Mouse (Mus musculus): ENCODE measurements around the gene Cntrl.

Gene Cntrl

DNA sequence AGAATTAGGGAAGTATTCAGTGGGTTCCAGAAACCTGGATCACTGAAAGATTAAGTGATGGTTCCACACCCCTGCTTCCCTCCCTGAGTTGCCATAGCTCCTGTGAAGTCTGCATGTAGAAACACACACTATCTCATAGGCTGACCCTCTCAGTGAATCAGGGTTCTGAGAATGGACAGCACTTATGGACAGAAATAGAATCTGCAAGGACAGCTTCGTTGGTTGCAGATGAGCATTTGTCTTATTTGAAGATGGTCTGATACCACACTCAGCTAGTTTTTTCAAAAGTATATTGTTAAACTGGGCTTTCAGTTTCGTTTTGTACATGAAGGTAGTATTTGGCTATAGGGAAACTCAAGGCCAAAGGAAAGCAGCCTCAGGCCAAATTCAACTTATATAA, 1.2 kb downstream of the Cntrl start:
- no peak for ATAC-seq (ENCODE audit: insufficient number of reproducible peaks, low FRiP score, low TSS enrichment)

DNA sequence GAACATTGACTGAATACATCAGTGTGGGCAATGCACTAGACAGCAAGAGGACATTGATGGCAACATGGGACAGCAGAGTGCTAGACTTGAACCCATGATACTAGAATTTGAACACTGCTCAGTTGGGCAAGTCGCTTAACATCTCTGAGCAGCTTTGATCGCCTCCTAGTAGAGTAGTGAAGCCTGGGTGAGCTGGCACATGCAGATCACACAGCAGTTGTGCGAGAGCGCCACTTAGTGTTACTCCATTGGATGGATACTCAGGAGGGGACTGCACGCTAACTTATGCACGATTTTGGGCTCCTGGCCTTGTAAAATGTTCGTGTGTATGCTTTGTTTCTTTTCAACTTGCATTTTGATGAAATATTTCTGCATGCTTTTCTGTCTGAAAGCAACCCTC, 15.4 kb downstream of the Cntrl start:
- ATAC-seq (ENCODE audit: insufficient number of reproducible peaks, low FRiP score, low TSS enrichment) = no peak

DNA sequence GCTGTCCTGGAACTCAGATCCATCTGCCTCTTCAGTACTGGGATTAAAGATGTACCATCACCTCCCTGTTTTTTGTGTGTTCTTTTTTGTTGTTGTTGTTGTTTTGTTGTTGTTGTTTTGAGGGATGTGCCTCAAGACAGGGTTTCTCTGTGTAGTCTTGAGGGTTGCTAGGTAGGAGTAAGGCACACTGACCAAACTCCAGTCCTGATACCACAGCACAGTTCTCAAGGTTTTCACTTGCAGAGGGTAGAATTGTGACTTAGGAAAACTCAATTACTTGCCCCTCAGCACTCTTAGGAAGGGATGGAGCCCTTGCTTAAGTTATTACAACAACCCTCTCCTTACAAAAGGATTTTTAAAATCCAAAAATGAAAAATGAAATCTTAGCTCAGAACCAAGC, 22.2 kb downstream of the Cntrl start:
- ATAC-seq (ENCODE audit: insufficient number of reproducible peaks, low FRiP score, low TSS enrichment) = no peak

DNA sequence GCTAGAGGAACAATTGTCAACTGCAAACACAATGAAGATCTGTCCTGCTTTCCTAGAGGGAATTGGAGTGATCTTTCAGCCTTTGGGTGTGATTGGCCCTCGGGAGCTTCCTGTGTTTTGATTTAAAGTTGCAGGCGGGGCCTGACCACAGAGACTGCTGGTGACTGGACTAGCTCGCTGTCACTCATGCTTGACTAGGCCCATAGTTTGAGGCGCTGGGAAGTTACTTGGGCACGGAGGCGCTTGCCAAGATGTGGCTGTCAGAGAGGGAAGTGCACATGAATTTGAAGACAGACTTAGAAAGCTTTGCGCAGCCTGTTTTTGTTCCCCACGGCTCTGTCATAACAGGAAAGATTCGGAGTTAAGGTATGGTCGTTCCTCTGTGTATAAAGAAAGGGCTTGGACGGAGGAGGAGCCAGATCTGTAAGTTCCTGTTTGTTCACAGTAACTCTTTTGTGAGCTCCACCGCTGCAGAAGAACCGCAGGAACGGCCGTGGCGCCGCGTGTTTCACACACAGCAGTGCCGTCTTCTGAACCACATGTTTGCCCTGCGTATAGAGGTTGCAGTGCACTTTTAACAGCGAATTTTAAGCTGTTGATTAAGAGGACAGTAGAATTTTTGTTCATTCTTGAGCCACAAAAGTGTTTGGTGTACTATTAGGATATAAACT, 22.8 kb downstream of the Cntrl start:
- ATAC-seq (ENCODE audit: insufficient number of reproducible peaks, low FRiP score, low TSS enrichment) = peak; percentile 99

DNA sequence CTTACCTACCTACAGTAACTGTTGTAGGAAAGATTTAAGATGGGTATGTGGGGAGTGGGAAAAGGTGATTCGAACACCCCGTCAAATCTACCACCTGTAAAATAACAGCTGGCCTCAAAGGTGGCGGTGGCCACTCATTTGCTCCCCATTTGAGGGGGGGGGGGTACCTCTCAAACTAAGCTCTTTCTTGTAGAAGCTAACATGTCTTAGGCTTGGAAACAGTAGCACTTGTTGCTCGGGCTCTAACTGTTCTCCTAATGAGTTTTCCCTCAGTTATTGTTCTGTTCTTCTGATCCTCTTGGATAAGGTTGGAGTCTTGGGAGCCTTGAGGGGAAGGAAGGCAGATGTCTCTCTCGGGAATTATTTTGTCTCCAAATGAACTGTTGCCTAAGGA, 23.4 kb downstream of the Cntrl start:
- ATAC-seq (ENCODE audit: insufficient number of reproducible peaks, low FRiP score, low TSS enrichment) = no peak

DNA sequence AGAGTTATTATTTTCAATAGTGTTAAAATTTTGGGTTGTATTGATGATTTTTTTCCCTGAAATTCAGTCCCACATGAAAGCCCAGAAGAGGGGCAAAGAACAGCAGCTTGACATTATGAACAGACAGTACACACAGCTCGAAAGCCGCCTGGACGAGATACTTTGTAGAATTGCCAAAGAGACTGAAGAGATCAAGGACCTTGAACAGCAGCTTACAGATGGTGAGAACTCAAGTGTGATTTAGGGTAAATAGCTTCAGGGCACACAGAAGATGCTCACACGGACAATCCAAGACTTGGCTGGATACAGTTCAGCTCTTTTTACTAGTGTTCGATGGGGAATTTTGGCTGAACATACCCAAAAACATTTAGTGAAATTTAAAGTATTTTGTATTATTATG, 24.6 kb downstream of the Cntrl start:
- no peak for ATAC-seq (ENCODE audit: insufficient number of reproducible peaks, low FRiP score, low TSS enrichment)

DNA sequence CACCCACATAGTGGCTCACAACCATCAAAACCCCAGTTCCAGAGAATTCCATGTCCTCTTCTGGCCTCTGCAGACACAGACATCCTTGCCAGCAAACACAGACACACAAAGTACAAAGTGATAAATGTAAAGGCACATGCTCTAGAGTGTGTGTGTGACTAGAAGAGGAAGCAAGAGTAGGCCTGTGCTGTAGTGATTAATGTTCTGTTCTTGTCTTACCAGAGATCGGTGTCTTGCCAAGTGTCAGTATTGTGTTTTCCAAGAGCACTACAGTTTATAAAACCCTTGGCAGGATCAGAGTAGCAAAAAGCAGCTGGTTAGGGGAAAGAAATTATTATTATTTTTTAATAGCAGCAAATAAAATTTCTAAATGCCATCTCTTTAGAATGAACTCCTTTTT, 29.3 kb downstream of the Cntrl start:
- no peak for ATAC-seq (ENCODE audit: insufficient number of reproducible peaks, low FRiP score, low TSS enrichment)

DNA sequence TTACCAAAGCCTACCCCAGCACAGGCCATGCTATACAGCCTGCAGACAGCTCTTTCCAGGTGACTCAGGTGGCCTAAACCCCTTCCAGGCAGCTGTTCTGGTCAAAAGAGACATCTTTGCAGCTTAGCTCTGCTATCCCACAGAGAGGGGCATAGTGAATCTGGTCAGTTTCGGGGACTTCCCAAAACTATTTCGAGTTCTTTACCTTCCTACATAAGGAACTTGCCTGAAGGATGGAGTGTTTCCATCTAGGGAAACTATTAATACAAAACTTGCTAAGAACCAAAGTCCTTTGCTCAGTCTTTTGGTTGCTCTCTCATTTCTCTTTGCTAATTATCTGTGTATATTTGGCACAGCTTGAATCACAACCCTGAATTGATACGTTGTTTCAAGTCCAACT, 32.4 kb downstream of the Cntrl start:
- no peak for ATAC-seq (ENCODE audit: insufficient number of reproducible peaks, low FRiP score, low TSS enrichment)

DNA sequence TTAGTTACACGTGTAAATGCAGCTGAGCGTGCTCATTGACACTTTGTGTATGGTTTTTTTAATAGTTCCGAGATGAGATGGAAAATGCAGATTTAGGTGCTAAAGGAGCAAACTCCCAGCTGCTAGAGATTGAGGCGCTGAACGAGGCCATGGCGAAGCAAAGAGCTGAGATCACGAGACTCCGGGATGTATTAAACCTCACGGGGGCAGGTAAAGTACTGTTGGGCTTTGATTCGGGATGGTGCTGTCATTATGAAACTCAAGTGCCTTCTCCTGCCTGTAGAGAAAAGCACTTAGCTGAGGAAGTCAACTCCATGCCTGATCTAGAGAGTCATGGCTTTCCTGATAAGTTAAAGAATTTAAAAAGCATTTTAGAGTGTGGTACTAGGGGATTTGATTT, 39.5 kb downstream of the Cntrl start:
- no peak for ATAC-seq (ENCODE audit: insufficient number of reproducible peaks, low FRiP score, low TSS enrichment)

DNA sequence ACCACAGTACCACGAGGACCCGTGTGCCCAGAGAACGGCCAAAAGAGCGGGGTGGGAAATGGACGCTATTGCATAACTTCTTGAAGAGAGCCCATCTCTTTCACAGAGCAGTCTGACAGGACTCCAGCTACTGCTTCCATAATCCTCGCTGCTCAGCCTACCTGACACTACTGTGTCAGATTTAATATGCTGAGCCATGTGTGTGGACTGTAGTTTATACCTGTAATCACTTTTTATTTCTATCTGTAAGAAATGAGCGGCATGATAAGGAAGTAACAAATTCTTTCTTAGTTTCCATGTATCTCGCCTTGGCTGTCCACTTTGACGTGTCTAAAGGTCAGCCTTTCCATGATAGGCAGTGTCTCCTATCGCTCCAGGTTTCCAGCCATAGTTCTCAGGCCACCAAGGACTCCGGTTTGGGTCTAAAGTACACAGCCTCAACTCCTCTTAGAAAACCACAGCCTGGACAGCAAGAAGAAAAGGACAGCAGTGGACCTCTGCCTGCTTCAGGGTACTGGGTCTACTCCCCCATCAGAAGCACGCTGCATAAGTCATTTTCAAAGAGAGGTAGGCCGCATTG, 42.1 kb downstream of the Cntrl start:
- ATAC-seq (ENCODE audit: insufficient number of reproducible peaks, low FRiP score, low TSS enrichment) = no peak

DNA sequence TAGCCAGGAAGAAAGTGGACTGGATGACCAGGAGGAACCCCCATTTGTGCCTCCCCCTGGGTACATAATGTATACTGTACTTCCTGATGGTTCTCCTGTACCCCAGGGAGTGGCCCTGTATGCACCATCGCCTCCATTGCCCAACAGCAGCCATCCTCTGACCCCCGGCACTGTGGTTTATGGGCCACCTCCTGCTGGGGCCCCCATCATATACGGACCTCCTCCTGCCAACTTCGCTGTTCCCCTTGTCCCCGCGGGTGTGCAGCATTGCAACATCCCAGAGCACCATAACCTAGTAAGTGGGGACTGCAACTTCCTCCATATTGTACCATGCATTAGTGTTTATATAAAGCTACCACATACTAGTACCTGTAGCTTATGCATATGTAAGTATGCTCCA, 43.9 kb downstream of the Cntrl start:
- ATAC-seq (ENCODE audit: insufficient number of reproducible peaks, low FRiP score, low TSS enrichment) = no peak

DNA sequence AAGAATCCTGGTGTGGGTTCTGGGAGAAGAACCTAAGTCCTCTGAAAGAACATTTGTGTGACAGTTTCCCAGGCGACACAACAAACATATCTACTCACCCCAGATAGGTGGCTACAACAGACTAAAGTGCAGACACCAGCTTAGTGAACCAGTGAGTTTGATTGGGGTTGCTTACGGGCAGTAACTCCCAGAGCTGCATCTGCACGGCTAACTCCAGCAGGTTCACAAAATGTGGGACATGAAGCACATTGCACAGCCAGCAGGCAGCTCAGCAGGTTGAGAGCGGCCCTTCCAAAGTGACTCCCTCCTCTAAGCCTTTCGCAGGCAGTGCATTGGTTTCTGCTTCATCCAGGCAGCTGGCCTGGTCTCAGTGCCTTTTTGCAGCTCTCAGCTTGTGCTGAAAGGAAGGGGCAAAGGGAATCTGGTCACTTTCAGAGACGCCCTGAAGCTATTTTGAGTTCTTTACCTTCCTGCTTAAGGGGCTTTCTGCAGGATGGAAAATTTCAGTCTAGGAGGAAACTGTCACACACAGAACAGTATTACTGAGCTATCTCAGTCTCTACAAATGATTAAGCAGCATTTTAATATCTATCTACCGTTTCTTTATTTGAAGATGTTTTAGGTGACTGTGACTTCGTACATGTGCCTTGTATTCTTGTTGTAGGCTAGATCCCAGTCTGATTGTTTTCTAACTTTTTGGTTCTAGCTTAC, 44.7 kb downstream of the Cntrl start:
- ATAC-seq (ENCODE audit: insufficient number of reproducible peaks, low FRiP score, low TSS enrichment) = no peak

DNA sequence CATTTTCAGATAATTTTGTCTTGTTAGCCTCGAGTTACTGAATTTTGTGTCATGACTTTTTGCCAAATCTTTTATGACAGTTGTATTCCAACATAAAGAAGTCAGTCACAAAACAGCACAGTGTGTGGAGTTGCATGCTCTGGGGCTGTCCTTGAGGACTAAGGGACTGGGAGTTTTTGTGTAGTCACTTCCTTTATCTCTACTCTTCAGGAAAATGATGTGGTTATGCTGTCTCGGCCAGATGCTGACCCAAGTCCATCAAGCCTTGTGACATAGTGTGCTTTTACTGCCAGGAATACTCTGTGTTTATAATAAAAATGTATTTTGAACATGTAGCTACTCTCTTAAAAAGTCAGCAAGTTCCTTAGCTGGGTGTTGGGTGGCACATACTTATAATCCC, 47.7 kb downstream of the Cntrl start:
- no peak for ATAC-seq (ENCODE audit: insufficient number of reproducible peaks, low FRiP score, low TSS enrichment)

DNA sequence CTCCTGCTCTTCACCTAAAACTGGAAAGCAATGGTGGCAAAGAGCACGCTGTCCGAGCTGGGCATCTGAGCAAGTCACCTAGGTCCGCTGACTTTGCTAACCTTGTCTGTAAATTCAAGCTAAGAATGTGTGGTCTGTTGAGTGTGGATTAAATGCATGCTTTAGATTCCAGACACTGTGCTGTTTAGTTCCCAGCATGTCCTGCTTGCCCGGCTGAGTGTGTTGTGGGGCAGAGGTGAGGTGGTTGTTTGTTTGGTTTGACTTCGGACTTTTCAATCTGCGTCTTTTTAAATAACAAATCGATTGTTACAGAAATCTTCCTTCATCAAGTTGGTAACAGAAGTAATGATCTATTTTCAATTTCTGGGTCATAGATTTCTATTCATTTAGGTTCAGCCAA, 48.5 kb downstream of the Cntrl start:
- no peak for ATAC-seq (ENCODE audit: insufficient number of reproducible peaks, low FRiP score, low TSS enrichment)

DNA sequence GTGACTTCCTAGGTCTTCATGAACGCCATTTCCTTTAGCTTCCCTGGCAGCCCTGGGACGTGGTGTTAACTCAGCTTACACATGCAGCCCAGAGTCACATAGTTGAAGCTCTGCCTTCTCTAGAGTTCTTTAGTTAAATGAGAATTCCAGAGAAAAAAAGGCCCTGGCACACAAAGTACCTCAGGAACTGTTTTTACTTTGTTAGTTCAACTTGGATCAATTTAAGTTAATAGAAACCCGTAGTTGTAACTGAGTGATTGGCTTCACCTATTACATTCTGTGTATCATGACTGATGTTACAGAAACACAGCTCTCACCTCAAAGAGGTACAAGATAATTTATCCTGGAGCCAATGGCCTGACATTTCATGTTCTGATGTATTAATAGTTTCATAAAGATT, 49.1 kb downstream of the Cntrl start:
- ATAC-seq (ENCODE audit: insufficient number of reproducible peaks, low FRiP score, low TSS enrichment) = no peak

DNA sequence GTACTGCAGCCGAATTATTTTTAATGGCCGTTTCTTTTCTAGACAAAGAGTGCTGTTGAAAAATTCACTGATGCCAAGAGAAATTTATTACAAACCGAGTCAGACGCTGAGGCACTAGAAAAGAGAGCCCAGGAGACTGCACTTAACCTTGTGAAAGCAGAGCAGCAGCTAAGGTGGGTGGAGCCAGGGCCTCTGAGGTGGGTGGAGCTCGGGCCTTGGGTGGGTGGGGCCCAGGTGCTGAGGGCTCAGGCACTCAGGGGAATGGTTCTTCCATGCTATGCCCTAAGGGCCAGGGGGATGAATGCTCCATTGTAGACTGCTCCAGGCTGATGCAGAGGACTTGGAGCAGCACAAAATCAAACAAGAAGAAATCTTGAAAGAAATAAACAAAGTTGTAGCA, 50.9 kb downstream of the Cntrl start:
- ATAC-seq (ENCODE audit: insufficient number of reproducible peaks, low FRiP score, low TSS enrichment) = no peak

DNA sequence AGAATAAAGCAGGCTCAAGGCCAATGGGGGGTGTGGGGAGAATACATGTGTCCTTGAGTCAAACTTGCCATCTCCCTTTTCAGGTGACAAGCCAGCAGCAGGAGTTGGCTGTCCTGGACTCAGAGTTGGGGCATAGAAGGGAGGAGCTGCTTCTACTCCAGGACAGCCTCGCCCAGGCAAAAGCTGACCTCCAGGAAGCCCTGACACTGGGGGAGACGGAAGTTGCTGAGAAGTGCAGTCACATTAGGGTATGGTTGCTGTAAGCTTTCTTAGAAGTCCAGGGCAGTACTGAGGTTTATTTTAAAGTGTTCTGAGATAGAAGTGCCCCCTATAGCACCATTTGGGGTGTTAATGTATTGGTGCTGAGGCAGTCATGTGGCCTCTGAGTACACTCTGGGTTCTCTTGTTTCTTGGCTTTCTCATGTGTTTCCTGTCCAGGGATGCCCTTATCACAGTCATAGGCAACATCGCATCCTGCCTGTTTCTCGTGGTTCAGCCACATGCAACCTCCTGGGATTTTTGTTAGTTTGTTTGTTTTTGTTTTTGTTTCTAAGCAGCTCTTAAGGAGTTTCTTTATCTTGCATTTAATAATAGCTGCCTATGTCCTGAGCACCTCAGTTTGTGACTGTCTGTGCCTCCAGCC, 52.7 kb downstream of the Cntrl start:
- ATAC-seq (ENCODE audit: insufficient number of reproducible peaks, low FRiP score, low TSS enrichment) = no peak

DNA sequence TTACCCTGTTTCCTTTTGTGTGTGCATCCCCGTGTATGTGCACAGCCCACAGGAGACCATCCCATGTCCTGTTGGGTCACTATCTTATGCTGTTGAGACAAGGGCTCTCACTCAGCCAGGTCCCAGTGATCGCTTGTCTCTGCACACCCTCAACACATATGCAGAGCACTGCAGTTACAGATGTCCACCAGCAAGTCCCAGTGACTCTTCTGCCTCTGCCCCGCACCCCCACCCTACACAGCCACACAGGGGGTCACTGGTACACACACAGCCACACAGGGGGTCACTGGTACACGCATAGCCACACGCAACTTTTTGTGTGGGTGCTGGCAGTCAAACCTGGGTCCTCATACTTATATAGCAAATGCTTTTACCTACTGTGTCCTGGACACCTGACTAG, 54.1 kb downstream of the Cntrl start:
- no peak for ATAC-seq (ENCODE audit: insufficient number of reproducible peaks, low FRiP score, low TSS enrichment)

DNA sequence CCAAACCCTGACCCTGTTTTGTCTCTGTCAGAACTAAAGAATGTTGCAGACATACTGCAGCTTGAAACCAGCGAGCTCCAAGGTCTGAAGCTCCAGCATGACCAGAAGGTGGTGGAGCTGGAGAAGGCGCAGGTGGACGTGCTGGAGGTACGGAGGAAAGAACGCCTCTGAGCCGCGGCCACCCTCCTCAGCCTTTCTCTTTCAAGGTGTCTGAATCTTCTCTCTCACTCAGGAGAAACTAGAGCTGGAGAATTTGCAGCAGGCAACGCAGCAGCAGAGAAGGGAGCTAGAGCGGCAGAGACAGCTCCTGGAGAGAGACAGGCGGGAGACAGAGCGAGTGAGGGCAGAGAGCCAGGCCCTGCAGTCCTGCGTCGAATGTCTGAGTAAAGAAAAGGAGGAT, 56.1 kb downstream of the Cntrl start:
- ATAC-seq (ENCODE audit: insufficient number of reproducible peaks, low FRiP score, low TSS enrichment) = no peak

DNA sequence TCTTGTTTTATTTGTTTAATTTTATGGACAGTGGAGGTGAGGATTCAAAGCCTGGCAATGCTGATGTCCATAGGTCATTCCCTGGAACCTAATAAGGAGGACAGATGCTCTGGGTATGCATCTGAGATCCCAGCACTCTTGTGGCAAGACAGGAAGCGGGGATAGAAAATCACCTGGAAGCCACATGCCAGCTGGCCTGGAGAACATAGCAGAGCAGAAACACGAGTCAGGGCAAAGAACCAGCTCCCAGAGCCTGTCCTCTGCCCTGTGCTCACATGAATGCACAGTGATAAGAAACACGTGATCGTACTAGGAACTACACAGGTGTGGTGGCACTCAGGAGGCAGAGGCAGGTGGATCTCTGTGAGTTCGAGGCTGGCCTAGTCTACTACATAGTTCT, 57.5 kb downstream of the Cntrl start:
- no peak for ATAC-seq (ENCODE audit: insufficient number of reproducible peaks, low FRiP score, low TSS enrichment)

DNA sequence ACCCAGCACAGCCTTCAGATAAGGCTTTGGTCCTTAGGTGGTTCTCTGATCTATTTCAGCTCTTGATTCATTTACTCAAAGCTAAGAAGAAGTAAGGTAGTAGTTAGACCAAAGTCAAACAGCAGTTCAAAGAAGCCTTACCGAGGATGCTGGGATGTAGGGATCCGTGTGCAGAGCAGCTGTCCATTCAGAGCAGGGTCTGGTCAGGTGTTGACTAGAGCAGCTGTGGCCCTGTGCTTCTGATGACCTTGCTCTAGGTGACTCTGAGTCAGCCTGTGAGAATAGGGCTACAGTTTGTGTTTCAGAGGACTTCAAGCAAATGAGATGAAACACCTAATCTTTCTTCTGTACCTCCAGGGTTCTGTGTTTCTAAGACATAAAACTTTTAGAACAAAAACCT, 60.2 kb downstream of the Cntrl start:
- ATAC-seq (ENCODE audit: insufficient number of reproducible peaks, low FRiP score, low TSS enrichment) = no peak
